Mouse (Mus musculus) cerebellum, adult 8-10 months (tissue): ENCODE results near the gene Psmb5.

ENCODE experiments used
- DNase-seq: peaks from one replicate; pipeline ENCODE4 v3.0.0; 2022

Psmb5 gene

DNA sequence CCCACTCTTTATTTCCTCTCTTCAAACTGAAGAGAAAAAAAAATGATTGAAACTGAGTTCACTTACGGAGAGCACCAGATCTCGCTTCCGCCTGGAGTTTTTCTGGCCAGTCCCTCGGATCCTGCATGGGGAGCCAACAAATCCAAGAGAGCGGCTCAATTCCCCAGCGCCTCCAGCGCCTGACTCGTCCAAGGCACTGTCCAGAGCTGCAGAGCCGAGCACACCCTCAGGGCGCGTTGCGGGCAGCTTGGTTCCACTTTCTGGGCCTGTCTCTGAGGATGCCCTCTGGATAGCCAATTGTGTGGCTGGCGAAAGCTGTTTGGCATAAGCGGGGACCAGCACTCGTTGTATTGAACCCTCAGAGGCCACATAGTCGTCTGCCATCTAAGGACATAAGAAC is 26.8 kb downstream of the Psmb5 start:
- DNase-seq, result no peak

DNA sequence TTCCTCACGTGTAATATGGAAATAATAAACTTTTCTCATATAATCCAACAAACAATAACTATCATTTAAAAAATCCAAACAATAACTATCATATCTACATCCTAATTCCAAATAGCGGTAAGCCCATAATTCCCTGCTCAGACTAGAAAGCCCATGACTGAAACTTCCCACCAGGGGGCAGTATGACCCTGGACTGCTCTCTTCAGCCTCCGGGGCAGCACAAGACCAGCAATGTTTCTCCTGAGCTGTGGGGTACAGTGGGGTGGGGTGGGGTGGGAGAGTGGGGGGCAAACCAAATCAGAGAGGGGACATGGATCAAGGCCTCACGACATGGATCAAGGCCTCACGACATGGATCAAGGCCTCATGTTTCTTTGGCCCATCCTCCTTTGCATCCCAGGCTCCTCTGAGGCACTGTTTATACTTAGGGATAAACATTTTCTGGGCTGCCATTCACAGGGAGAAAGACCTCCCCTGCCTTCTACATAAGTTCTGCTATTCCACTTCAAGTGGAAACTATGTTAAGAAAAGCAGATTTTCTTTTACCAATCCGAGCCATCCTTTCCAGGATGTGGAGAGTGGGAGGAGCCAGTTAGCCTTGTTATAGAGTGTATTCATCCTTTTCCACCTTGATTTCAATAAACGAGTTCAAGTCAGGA is 34.0 kb downstream of the Psmb5 start:
- DNase-seq, result peak; percentile 50

GRCm38 (mm10) chr14:54582536-54582935 is 35.3 kb downstream of the Psmb5 start:
- no peak for DNase-seq

GRCm38 (mm10) chr14:54579638-54580037 is 38.2 kb downstream of the Psmb5 start:
- DNase-seq, result no peak

- no peak for DNase-seq
Observed at GRCm38 (mm10) chr14:54578063-54578462, 39.8 kb downstream of the Psmb5 start.

GRCm38 (mm10) chr14:54577089-54577982 is 40.5 kb downstream of the Psmb5 start, which contains the start of gene Ajuba:
Ajuba (minus strand) TSS chr14:54577558.
- DNase-seq, result peak; percentile 32

GRCm38 (mm10) chr14:54576241-54577088 is 41.4 kb downstream of the Psmb5 start:
- no peak for DNase-seq

DNA sequence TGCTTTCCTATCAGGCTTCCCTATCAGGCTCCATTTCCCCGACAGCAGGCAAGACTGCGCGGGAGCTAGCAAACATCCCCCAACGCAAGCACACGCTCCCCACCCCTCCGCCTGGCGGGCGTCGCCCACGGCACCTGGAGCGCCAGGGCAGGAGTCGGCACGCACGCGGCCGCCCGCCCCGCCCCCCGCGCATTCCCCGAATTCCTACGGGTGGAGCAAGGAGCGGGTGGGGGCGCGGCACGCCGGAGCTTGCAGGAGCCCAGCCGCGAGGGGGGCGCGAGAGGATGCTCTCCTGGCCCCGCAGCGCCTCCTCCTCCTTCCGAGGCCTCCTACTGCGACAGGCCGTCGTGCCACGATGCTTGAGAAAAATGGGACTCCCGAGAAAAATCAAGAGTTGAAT is 42.2 kb downstream of the Psmb5 start:
- DNase-seq, result no peak

DNA sequence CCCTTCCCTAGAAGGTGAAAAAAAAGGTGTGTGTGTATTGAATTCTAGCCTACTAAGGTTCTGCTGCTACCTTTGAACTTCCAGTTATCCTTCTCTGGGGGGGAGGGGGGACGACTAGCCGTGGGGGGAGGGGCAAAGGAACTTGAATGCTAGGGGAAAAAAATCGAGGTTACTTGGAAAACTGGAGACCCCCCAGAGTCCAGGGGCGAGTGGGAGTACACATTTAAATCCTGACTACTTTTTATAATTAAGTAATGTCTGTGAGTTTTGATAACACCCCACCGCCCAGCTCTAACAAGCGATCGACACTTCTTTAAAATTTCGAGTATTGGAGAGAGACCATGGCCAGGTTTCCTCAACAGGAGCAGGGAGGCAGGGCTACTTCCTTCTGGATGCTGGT is 42.8 kb downstream of the Psmb5 start:
- no peak for DNase-seq

- DNase-seq, result no peak
Observed at GRCm38 (mm10) chr14:54574253-54574652, 43.6 kb downstream of the Psmb5 start.

- DNase-seq, result no peak
Observed at GRCm38 (mm10) chr14:54572790-54573736, 44.8 kb downstream of the Psmb5 start.

- DNase-seq, result no peak
Observed at GRCm38 (mm10) chr14:54572122-54572521, 45.7 kb downstream of the Psmb5 start.

GRCm38 (mm10) chr14:54569451-54570392 is 48.1 kb downstream of the Psmb5 start:
- DNase-seq, result no peak

GRCm38 (mm10) chr14:54568694-54569414 is 49.0 kb downstream of the Psmb5 start:
- peak; percentile 72 for DNase-seq
